Mouse (Mus musculus) left cerebral cortex, postnatal 14 days (tissue): ENCODE measurements around the gene Prmt9. TPM values are rescaled to one million over a fixed set of nuclear protein-coding genes. Genes with fewer than 3 reads are reported as not detected.

Source experiments
- DNase-seq, 2 experiments: peaks; one replicate each; pipeline ENCODE4 v3.0.0; 2021 to 2022; ENCODE audit warnings: low spot score in 2 of 2, mixed read lengths in 1 of 2
- intact Hi-C: fragments of 180-260 bp; cut with DNase I; formaldehyde crosslinking; loops from one replicate; pipeline ENCODE4 v1.15.1; 2025
- long read RNA-seq, 2 experiments: library from polyadenylated mRNA; stranded (forward); transcript quantifications; one replicate each; pipeline ENCODE4 v2.0.0; 2021
- total RNA-seq, 2 experiments: library from RNA; stranded (reverse); gene quantifications; 2 replicates each; pipeline ENCODE4 v1.2.3; 2021

Prmt9 gene
- 10 to 100 TPM; 21.9 to 22.0 TPM for total RNA-seq
- long read RNA-seq, experiment 1, transcript Prmt9-201 (12 exons, 2,781 nt): major isoform, 34 of 44 reads
- long read RNA-seq, experiment 1, partial matches to known transcripts: 3 of 44 reads
- long read RNA-seq, experiment 1, other reads (novel, unspliced or antisense): 7 of 44 reads
- long read RNA-seq, experiment 2, transcript Prmt9-201 (12 exons, 2,781 nt): major isoform, 23 of 27 reads
- long read RNA-seq, experiment 2, partial matches to known transcripts: 0 of 27 reads
- long read RNA-seq, experiment 2, other reads (novel, unspliced or antisense): 4 of 27 reads

DNA sequence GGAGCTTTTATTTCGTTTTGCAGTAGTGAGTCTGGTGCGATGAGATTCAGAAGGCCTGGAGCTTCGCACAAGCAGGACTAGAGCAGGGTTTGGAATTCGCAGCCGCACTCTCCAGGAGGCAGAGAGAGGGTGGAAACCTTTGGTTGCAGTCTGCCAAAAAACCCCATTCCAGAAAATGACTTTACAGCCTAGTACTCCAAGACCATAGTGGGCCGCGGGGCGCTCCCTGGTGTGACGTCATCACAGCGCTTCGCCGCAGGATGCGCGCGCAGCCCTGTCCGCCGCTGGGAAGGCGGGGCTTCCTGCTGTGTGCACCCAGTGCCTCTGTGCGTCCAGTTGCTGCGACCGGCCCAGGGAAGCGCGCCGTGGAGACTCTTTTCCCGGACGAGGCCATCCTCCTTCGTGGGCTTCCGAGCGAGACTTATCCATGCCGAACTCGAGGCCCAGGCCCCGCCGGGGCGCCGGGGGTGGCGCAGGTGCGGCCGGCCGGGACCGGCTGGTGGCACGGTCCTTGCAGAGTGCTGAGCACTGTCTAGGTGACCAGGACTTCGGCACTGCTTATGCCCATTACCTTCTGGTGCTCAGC is at the start of gene Prmt9:
Prmt9 (plus strand) TSS at position 277 of the 586 bp plus-strand sequence.
- intact Hi-C loops: loop anchor here (2.0 kb wide), 1 partner anchor 62 kb away; the partner anchor contains the start of gene Tmem184c

DNA sequence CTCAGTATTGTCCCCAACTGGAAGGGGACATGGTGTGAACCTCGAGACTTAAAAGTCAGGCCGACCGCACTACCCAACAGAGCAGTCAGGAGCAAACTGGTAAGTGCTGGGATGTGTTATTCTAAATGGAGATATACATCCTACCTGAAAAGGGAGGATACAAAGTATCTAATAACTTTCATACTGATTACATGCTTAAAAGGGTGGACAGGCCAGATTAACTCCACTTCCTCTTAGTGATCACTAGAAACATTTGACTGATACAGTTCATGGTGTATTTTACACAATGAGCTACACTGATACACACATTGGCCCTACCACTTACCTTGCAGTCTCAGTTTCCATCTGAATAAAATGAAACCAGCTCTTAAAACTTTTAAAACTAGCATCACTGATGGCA is 48.9 kb upstream of the Prmt9 start:
- intact Hi-C loops: no loop called here
- DNase-seq: no peak

More for the DNA sequence above, at the start of gene Prmt9:
- DNase-seq: peak; percentile 94 to 95

DNA sequence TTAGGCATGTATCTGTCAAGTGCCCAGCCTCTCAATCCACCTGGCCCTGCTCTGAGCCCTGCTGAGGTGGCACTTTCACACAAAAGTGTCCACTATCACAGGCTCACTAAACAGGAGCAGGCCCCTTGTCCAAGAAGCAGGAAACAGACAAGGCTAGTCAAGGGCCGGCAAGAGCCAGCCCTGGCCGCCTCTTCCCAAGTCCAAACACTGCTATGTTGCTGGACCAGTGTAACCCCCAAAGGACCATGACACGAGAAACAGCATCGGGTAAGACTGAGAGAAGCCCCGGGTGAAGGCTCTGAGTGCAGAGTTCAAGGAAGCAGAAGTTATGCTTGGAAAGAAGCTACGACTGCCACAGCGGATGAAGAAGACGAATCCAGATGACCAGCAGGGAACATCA is 48.1 kb upstream of the Prmt9 start:
- DNase-seq: no peak
- intact Hi-C loops: no loop called here

DNA sequence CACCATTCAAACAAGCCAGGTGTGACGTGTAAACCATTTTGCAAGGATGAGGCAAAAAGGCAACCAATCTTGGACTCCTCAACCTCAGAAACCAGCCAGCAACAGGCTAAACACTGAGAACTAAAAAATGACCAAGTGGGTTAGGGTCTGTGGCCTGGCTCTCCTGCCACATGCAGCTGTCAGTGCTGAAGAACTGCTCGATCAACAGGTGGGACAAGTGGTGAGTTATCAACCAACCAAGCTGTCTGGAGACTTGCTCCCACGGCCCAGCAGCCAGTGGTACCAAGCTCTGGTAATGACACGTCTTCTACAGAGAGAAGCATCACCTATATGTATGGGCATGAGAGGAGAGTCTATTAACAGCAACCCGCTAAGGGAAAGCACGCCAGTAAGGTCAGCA is 46.6 kb upstream of the Prmt9 start:
- intact Hi-C loops: no loop called here

DNA sequence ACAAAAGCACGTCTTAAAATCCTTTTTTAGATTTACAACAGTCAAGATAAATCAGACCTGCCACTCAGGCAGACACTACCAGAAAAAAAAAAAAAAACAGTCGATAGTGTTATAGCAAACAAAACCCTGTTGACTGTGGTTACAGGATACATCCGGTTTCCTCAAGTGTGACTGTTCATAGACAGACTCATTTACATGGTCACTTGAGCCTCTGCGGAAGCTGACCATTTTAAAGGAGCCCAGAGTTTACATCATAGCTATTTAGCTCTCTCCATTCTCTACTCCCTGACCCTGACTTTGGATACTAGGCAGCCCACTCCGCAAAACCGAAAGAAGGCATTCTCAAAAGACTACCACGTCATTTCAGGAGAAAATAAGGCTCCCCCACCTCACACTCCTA is 42.7 kb upstream of the Prmt9 start:
- intact Hi-C loops: no loop called here
- DNase-seq: no peak

More for the DNA sequence above, 46.6 kb upstream of the Prmt9 start:
- DNase-seq: no peak

DNA sequence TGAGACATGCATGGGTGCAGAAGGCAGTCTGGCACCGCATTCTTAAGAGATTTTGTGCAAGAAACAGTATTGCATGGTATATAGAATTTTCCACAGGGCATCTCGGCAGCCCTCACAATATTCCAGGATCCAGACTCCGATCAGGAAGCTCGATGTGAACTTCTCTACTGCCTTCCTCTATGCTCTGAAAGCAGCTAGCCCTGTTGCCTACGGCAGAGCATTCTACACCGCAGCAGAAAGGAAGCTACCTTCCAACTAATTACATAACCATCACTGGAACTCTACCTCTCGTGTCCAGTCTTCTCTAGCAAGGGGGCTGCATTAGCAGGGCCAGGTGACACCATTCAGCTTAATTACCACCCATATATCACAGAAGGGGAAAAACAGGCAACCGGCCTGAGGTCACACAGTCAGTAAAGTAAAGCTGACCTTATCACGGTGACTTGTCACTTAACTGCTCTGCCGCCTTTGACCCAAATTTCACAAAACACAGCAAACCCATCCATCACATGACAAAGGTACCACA is 41.6 kb upstream of the Prmt9 start:
- intact Hi-C loops: no loop called here
- no peak for DNase-seq

DNA sequence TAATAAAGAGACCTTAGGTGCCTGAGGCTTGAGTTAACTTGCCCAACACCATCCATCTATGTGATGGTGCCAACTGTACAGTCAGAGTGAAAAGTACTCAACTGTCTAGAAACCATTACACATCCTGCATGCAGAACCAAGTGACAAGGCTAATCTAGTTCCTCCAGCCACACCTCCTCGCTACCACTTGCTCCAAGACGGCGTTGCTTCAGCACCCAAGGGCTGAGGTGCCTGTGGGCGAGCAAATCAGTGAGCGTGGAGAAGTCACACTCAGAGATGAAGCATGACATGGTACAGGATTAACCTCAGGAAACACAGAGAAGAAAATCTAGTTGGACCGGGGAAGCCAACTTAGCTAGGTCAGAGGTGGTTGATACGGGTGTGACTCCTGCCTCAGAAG is 40.2 kb upstream of the Prmt9 start:
- DNase-seq: no peak
- intact Hi-C loops: no loop called here

DNA sequence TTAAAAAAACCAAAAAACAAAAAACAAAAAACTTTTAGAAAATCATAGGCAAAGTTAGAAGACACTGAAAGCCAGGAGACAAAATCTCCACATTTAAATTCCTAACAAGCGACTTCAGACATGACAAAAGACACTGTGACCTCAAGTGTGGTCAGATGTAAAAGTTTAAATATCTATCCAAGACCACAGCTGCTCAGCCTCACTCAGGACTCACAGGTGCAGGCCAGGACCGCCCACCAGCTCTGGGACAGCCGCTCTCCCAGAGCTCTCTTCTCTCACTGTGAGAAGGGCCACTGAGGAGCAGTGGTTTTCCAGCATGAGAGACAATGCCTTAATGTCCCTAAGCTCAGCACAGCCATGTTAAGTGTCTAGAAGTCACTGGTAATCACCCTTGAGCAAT is 38.8 kb upstream of the Prmt9 start:
- intact Hi-C loops: no loop called here

DNA sequence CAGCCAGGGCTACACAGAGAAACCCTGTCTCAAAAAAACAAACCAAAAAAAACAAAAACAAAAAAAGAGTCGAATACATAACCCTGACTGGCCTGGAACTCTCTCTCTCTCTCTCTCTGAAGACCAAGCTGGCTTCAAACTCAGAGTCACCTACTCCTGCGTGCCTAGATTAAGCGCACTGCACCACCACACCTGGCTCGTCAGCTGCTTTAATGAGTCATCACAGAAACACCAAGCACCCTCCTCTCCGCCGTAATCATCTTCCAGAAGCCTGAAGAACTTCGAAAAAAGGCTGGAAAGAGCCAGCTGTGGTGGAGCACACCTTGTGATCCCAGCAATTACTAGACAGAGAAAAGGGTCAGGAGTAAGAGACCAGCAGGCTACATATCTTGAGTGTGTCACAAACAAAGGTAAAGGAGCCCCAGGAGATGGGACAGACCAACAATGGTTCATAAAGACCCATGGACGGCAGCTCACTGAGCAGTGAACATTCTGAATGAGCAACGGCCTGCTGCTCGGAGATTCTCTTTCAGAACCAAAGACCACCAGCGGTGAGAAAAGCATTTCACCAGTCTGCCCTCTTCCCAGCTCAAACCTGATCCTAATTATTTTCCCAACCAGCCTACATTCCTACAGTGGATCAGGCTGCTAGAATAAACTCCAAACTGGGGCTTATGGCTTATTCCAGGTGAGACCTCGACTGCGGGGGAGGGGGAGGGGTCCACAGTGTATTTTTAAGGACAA is 37.3 kb upstream of the Prmt9 start:
- no peak for DNase-seq
- intact Hi-C loops: no loop called here

More for the DNA sequence above, 38.8 kb upstream of the Prmt9 start:
- no peak for DNase-seq

DNA sequence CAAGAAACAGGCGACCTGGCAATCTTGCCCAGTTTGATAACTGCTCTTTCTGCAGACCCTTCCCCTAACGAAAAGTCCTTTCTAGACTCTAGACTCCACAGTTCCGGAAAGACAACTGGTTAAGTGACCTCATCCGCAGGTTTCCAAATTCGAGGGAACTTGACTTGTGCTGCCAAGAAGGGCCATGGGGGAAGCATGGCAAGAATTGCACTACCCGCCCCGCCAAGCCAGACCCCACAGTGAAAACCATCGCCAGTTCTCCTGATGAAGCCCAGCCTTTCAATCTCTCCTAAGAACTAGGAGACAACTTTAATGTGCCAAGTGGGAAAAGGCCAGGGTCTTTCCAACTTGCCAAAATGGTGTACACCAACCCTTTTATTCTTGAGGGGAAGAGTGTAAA is 34.0 kb upstream of the Prmt9 start:
- no peak for DNase-seq
- intact Hi-C loops: loop anchor here (5.0 kb wide), 1 partner anchor 93 kb away; no protein-coding TSS in a partner anchor

DNA sequence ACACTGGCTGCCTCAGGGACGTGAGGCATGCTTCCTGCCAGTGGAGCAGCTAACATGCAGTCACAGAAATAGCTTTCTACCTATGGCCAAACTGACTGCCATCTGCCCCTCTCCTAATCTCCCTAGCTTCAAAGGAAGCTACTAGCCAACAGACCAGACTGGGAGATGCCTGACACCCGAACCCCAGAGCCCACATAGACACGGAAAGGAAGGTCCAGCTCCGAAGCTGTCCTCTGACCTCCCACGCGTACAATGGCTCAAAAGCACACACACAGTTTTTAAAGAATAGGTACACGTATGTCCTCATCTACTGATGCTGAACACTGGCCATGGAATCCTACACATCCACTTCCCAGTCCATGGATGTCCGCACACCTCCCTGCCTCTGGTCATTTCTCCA is 33.4 kb upstream of the Prmt9 start:
- DNase-seq: no peak
- intact Hi-C loops: loop anchor here (5.0 kb wide), 1 partner anchor 93 kb away; no protein-coding TSS in a partner anchor

DNA sequence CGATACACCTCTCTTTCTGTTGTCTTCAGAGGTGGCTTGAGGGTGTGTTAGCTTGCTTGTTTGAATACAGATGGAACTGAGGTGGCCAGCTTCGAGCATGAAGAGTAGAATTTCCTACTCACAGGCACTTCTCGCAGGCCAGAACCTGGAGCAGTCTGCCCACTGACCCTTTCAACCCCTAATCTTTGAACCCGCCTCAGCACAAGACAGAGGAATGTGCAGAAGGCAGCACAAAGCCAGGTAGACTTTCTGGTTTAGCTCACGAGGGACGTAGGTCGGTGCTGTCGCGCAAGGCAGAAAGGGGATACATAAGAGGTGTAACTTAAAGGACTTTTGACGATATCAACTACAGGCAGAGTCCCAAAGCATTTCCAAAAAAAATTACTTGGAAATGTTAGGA is 32.4 kb upstream of the Prmt9 start:
- intact Hi-C loops: loop anchor here (5.0 kb wide), 1 partner anchor 95 kb away; no protein-coding TSS in a partner anchor
- DNase-seq: no peak

DNA sequence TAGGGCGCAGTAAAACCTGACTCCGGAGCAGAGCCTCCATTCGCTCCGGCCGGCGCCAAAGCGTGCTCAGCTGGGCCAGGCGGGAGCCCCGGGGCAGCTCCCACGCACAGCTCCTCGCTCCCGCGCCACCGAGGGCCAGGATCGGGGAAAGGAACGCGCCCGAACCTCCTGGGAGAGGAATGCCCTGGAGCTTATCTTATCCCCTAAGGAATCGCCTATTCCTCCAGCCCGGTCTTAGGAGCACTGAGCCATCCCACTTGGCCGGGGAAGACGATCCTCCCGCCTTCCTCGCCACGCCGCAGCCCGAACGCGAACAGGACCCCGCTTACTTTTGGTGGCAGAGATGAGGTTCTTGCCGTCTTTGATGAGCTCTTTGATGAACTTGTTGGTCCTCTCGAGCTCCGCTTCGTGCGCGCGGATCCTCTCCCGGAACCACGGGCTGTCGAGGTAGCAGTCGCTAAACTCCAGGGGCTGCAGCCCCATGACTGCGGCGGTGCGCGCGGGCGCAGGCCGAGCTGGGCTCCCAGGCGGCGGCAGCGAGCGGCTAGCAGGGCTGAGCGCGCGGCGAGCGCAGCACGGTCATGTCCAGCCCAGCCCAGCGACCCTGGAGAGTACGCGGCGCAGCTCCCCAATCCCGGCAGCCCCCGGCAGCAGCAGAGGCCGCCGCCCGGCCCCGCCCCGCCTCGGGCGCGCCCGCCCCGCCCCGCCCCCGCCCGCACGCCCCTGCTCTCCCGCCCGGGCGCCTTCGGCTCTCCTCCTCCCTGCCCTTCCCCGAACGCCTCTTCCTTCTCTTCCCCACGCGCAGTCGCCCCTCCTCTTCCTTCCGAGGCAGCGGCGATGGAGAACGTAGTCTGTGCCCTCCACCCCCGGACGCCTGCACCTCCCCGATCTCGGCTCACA is 31.6 kb upstream of the Prmt9 start, which contains the start of gene Arhgap10:
Arhgap10 (minus strand) TSS at position 653 of the 900 bp plus-strand sequence.
- intact Hi-C loops: loop anchor here (5.0 kb wide), 1 partner anchor 95 kb away; no protein-coding TSS in a partner anchor
- DNase-seq: peak in 1 of 2 experiments; percentile 54

DNA sequence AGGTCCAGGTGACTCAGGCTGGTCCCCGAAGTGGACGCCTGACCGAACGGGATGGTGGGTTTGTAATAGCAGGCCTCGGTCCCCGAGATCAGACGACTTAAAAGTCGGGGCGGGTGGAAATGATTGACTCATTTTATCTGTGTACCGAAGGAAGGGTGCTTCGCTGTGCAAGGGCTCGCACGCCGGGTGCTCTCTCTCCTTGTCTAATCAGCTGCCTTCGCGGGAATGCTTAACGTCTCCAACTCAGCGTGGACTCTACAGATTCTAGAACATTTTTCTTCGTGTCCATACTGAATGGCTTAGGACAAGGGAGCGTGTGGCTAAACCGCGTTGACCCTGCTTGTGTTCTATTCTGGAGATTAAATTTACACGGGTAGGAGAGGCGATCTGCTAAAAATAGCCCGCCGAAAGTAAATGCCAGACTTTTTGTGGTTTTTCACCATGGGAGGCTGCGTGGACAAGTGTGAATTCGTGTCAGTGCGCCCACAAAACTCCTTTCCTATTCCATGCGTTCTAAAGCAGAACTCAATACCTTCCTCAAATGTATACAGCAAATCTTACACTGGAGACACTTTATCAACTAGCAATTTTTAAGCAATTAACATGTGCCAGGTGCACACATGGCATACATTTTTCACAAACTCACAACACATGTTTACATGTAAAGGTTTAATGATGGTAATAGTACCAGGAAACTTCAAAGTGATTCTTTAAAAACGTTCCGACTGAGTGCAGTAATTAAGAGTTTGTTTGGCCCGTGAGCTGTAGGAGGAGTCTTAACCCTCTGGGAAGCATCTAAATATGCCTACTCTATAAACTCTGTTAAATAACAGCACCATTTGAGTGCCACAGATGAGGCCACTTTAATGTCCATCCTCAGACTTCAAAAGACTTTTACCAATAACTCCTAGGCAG is 30.7 kb upstream of the Prmt9 start:
- intact Hi-C loops: loop anchor here (5.0 kb wide), 1 partner anchor 96 kb away; no protein-coding TSS in a partner anchor
- peak; percentile 42 to 43 for DNase-seq

DNA sequence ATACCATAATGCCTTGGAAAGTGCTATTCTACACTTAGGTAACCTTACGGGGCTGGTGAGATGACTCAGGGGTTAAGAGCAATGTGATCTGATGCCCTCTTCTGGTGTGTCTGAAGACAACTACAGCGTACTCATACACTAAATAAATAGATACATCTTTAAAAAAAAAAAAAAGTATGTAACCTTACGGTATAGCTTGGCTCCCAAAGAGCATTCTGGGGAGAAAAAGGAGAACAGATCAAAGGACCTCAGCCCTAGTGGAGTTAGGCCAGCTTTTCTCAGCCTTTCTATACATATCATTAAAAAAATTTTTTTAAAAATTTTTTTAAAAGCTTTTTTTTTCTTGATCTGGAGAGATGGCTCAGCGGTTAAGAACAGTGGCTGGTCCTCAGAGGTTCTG is 28.6 kb upstream of the Prmt9 start:
- intact Hi-C loops: no loop called here
- no peak for DNase-seq

DNA sequence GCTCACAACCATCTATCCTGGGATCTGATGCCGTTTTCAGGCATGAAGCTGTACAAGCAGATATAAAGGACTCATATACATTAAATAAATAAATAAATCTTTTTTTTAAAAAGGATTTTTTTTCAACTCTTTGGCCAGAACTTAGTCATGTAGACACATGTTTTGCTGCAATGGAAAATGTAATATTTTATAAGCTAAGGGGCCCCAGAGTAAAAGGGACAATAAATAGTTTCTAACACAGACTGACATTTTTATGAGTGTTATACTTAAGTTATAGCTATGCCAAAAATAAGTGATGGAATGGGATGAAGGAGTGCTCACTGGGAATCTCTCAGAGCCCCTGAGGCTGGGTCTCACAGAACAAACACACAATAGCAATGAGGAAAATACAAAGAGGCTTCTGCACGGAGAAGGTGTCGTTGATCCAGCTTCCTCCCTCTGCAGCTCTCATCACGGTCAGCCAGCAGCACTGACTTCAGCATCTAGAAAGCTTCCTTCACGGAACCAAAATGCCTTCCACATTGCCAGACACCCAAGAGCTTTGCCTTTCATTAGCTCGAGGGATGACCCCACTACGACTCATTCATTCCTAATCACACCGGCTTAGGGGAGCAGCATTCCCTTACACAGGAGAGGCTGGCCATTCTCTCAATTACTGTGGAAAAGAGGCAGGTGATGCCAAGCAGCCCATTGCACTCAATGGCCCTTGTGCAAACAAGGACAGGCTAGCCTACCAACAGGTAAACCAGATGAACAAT is 28.0 kb upstream of the Prmt9 start:
- DNase-seq: no peak
- intact Hi-C loops: no loop called here

DNA sequence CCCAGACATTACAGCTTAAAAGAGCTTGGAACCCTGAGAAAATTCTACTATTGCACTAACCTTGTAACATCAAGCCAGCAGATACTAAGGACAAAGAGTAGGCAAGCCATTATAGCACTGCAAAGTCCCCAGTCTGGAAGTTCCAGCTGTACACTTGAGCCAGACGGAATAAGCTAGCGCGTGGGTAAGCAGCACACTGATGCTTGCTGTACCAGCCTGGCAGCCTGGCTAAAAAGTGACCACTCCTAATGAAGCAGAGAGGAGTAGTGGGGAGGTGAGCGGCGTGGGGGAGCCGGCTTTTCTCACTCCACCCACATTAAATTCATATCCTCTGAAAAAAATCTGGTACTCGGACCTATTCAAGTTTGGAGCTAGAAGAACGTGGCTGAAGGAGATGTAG is 26.2 kb upstream of the Prmt9 start:
- intact Hi-C loops: no loop called here
- no peak for DNase-seq
